Mouse (Mus musculus) hindbrain, embryonic 10.5 days (tissue): Measurements from ENCODE around the gene Mcu. TPM values are rescaled to one million over a fixed set of nuclear protein-coding genes. Genes with fewer than 3 reads are reported as not detected.

ENCODE experiments used
- DNase-seq: peaks from one replicate; pipeline ENCODE4 v3.0.0-alpha.2; 2017; ENCODE audit warnings: low spot score
- H3K27ac ChIP-seq: fragments of 300-500 bp; sonication (generic); 2 replicates; pipeline ENCODE4 v1.5.1; 2016; ENCODE audit warnings: mild to moderate bottlenecking, moderate library complexity
- H3K27me3 ChIP-seq: fragments of 300-500 bp; sonication (generic); 2 replicates; pipeline ENCODE4 v1.6.1; 2016; ENCODE audit warnings: mild to moderate bottlenecking; ENCODE audit not compliant: poor library complexity, insufficient read depth, severe bottlenecking
- H3K36me3 ChIP-seq: fragments of 300-500 bp; sonication (generic); 2 replicates; pipeline ENCODE4 v1.6.1; 2016; ENCODE audit warnings: mild to moderate bottlenecking, moderate library complexity
- H3K4me1 ChIP-seq: fragments of 300-500 bp; sonication (generic); replicated peaks from 2 replicates; pipeline ENCODE4 v1.6.1; 2016; ENCODE audit warnings: mild to moderate bottlenecking
- H3K4me3 ChIP-seq: fragments of 300-500 bp; sonication (generic); 2 replicates; pipeline ENCODE4 v1.5.1; 2016; ENCODE audit warnings: mild to moderate bottlenecking, moderate library complexity
- H3K9me3 ChIP-seq: fragments of 300-500 bp; sonication (generic); 2 replicates; pipeline ENCODE4 v1.6.1; 2016; ENCODE audit warnings: mild to moderate bottlenecking, moderate library complexity
- WGBS: fragments of 180-500 bp; shearing (Covaris S2); methylation state at CpG from one replicate; pipeline ENCODE4 v1.1.7; 2016; 5-methylcytosine and 5-hydroxymethylcytosine counted together
- polyA plus RNA-seq: library from polyadenylated mRNA; unstranded; fragments of >200 nt; fragmentation: Nextera tagmentation; extraction: Ambion mirVana; gene quantifications from 2 replicates; pipeline ENCODE4 v1.2.1, GENCODE M21; 2016

Gene Mcu
- polyA plus RNA-seq, result 18.6 and 19.2 TPM in 2 replicates

DNA sequence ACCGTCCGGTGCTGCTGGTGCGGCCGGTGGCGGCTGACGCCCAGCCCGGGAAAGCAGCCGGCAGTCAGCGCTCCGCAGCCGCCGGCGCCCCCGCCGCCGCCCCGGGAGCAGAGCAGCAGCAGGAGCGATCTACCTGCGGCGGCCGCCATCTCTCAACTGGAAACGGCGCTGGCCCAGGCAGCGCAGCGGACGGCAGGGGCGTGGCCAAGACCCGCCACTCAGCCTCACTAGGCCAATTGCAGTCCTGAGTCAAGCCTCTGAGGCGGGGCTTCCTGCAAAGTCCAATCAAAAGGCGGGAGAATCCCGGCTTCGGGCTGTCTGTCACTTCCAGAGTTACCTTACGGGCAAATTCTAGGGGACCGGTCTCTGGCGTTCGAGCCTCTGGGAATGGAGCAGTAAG is at the start of gene Mcu:
Gene Mcu (minus strand): TSS at position 171 of the 400 bp plus-strand sequence.
- H3K27me3 ChIP-seq, result peaks cover 6% of the 10 kb centered on the region; the same call in 1 of the 2 replicates
- H3K4me1 ChIP-seq, result peaks cover 24% of the 10 kb centered on the region
- peak; percentile 96 for DNase-seq
- no peaks in the 10 kb centered on the region for H3K9me3 ChIP-seq
- WGBS, result under 1% methylated on average over 35 of the region's 36 CpGs
- no peaks in the 10 kb centered on the region for H3K36me3 ChIP-seq
- H3K27ac ChIP-seq, result peak within 1 kb of the TSS; percentile 94
- peak within 1 kb of the TSS; percentile 92 for H3K4me3 ChIP-seq

GRCm38 (mm10) chr10:59665503-59666291 is 49.2 kb upstream of the Mcu start:
- H3K36me3 ChIP-seq, result no peaks in the 10 kb centered on the region
- no peaks in the 10 kb centered on the region for H3K4me1 ChIP-seq
- H3K27me3 ChIP-seq, result no peaks in the 10 kb centered on the region
- no peak overlapping the region for H3K4me3 ChIP-seq
- H3K27ac ChIP-seq, result no peak overlapping the region; the same call in 1 of the 2 replicates
- no peaks in the 10 kb centered on the region for H3K9me3 ChIP-seq
- WGBS, result 83% methylated on average over 13 of the region's 13 CpGs
- no peak for DNase-seq

DNA sequence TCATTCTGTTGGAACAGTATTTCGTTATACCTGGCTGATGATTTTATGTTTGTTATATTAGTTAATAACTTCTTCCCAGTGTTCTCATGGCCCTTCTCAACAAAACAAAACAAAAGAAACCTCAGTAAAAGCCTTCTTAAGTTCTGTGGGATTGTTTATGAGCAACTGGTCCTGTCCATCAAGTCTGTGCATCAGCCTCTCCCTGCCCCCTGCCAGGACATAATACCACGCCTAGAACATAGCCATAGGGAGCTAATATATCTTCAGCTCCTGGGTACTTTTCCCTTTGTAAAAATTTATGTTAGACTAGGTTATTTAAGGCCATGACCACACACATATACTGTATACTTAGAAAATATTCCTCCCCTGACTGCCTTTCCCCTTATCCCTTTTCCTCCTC is 48.3 kb upstream of the Mcu start:
- WGBS, result 82% methylated on average over 2 of the region's 2 CpGs
- H3K4me1 ChIP-seq, result no peaks in the 10 kb centered on the region
- H3K27ac ChIP-seq, result no peak overlapping the region
- DNase-seq, result no peak
- H3K36me3 ChIP-seq, result no peaks in the 10 kb centered on the region
- no peaks in the 10 kb centered on the region for H3K27me3 ChIP-seq
- 0 out of 2 replicates have a peak, but pooled peaks cover 3% of the 10 kb centered on the region for H3K9me3 ChIP-seq
- no peak overlapping the region for H3K4me3 ChIP-seq

DNA sequence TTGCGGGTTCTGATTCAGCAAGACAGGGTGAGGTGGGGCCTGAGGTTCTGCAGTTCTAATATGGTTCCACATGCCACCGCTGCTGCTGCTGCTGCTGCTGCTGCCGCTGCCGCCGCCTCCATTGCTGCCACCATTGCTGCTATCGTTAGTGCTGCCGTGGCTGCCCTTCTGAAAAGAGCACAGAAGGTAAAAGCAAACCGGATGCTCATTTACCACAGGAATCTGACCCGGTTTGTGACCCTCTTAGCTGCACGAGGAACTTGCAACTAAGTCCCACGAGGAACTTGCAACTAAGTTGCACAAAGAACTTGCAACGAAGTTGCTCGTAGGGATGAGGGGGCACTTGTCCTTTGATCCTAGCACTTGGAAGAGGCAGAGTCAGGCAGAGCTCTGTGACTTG is 40.3 kb upstream of the Mcu start:
- Histone ChIP-seq H3K27ac (no peak overlapping the region), H3K27me3 (no peaks in the 10 kb centered on the region), H3K4me1 (no peaks in the 10 kb centered on the region), H3K9me3 (0 out of 2 replicates have a peak, but pooled peaks cover 3% of the 10 kb centered on the region), H3K4me3 (no peak overlapping the region), H3K36me3 (no peaks in the 10 kb centered on the region)
- 82% methylated on average over 13 of the region's 13 CpGs for WGBS
- no peak for DNase-seq

DNA sequence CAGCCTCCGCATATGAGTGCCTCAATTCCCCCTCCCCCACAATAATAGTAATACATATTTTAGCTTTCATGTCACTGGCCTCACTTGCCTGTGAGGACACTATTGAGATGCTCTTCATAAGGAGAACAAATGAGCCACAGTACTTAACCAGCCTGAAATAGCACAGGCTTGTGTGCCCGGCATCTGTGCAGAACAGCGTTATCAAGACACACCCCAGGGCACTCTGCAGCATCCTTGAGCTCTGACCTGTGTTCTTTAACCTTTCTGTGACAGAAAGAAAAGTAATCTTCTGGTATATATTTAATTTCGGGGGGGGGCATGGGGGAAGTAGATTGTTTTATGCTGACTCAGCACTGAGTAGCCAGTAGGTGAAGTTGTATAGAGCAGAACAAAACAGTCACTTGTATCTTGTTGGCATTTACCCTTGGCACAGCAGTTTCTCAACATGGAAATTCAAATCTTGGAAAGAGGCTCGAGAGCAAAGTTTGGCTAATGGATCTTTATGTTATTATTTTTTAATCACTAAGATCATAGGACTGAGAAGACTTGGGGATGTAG is 30.4 kb upstream of the Mcu start:
- Histone ChIP-seq H3K4me1 (no peaks in the 10 kb centered on the region), H3K4me3 (no peak overlapping the region), H3K27me3 (no peaks in the 10 kb centered on the region), H3K36me3 (no peaks in the 10 kb centered on the region), H3K27ac (no peak overlapping the region), H3K9me3 (peaks cover 7% of the 10 kb centered on the region; the same call in 1 of the 2 replicates)
- no peak for DNase-seq
- WGBS, result 88% methylated on average over 5 of the region's 5 CpGs

DNA sequence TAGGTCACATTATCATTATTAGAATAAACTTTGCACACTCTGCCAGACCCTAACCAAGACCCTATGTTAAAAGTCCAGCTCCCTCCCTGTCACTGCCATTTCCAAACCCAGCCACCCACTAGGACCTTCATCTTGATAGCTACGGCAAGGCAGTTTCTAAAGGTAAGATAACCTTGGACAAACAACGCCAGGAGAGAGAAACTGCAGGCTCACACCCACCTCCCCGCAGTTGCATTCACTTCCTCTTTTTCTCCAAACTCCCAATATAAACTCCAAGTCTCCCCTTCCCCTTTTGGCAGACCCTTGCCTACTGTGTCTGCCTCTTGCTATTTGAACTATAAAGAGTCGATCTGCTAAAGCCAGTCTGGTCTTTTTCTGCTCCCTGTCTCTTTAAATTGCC is 28.7 kb upstream of the Mcu start:
- peaks cover 5% of the 10 kb centered on the region; the same call in 1 of the 2 replicates for H3K9me3 ChIP-seq
- no peaks in the 10 kb centered on the region for H3K27me3 ChIP-seq
- H3K36me3 ChIP-seq, result no peaks in the 10 kb centered on the region
- no peak overlapping the region for H3K4me3 ChIP-seq
- no peaks in the 10 kb centered on the region for H3K4me1 ChIP-seq
- no peak for DNase-seq
- 87% methylated on average over 4 of the region's 4 CpGs for WGBS
- no peak overlapping the region for H3K27ac ChIP-seq

DNA sequence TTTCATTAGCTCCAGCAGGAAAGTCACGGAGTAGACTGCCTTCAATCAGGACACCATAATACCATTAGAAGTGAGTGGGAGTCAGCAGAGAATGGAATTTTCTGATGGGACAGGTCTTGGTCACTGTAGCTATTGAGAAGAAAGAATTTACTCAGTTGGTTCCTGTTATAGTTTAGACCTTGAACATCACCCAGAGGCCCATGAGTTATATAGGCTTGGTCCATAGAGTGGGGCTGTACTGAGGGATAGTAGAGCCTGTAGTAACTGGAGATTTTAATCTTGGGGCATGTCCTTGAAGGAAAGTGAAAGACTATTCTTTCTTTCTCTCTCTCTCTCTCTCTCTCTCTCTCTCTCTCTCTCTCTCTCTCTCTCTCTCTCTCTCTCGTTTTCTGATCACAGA is 28.2 kb upstream of the Mcu start:
- 0 out of 2 replicates have a peak, but pooled peaks cover under 1% of the 10 kb centered on the region for H3K9me3 ChIP-seq
- H3K36me3 ChIP-seq, result no peaks in the 10 kb centered on the region
- no peak for DNase-seq
- no peaks in the 10 kb centered on the region for H3K4me1 ChIP-seq
- no peaks in the 10 kb centered on the region for H3K27me3 ChIP-seq
- whole genome bisulfite sequencing, result 81% methylated on average over 2 of the region's 2 CpGs
- H3K4me3 ChIP-seq, result no peak overlapping the region
- no peak overlapping the region for H3K27ac ChIP-seq

GRCm38 (mm10) chr10:59643645-59644044 is 27.2 kb upstream of the Mcu start:
- no peaks in the 10 kb centered on the region for H3K27me3 ChIP-seq
- no peak for DNase-seq
- H3K9me3 ChIP-seq, result no peaks in the 10 kb centered on the region
- WGBS, result 77% methylated on average over 9 of the region's 9 CpGs
- H3K4me1 ChIP-seq, result no peaks in the 10 kb centered on the region
- H3K4me3 ChIP-seq, result no peak overlapping the region
- H3K27ac ChIP-seq, result no peak overlapping the region
- no peaks in the 10 kb centered on the region for H3K36me3 ChIP-seq

DNA sequence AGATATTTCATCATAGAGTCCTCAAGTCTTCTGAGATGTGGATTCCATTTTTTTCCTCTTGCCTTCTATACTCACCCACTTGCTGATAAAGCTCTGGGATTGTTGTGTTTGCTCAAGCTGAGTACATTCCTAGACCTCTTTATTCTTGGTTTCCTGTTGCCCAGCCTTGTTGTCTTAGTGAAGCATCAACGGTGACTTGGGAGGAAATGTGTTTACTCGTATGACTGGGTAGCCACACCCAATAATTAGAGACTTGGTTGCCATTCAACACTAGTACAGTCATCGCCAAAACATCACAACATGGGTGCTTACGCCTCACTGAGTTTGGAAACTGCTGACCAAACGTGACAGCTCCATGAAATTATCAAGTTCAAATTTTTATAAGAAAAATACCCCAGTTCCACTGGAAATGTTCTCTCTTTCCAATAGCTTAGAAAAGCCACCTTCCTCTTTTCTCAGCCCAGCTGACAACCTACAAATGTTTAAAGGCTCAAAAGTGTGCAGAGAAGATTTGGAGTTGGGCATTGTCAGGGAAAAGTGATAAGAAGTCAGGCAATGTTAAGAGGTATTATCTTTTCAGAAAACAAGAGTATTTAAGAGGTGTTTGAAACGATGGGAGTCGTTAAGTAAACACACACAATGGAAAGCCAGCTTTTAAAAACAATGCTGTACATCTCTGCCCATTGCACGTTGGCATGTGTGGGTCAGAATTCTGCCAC is 26.3 kb upstream of the Mcu start:
- DNase-seq, result no peak

GRCm38 (mm10) chr10:59638576-59638975 is 22.1 kb upstream of the Mcu start:
- no peaks in the 10 kb centered on the region for H3K4me1 ChIP-seq
- WGBS, result 88% methylated on average over 6 of the region's 6 CpGs

More for the DNA sequence above, 26.3 kb upstream of the Mcu start:
- 86% methylated on average over 8 of the region's 8 CpGs for WGBS
- no peaks in the 10 kb centered on the region for H3K36me3 ChIP-seq
- no peak overlapping the region for H3K27ac ChIP-seq
- H3K9me3 ChIP-seq, result no peaks in the 10 kb centered on the region
- H3K27me3 ChIP-seq, result no peaks in the 10 kb centered on the region
- H3K4me3 ChIP-seq, result no peak overlapping the region
- no peaks in the 10 kb centered on the region for H3K4me1 ChIP-seq

GRCm38 (mm10) chr10:59637596-59638124 is 21.2 kb upstream of the Mcu start:
- Histone ChIP-seq H3K4me3 (no peak overlapping the region), H3K4me1 (no peaks in the 10 kb centered on the region), H3K27ac (no peak overlapping the region), H3K36me3 (no peaks in the 10 kb centered on the region), H3K27me3 (no peaks in the 10 kb centered on the region), H3K9me3 (no peaks in the 10 kb centered on the region)
- WGBS, result 85% methylated on average over 7 of the region's 7 CpGs
- DNase-seq, result no peak

More at GRCm38 (mm10) chr10:59638576-59638975, 22.1 kb upstream of the Mcu start:
- H3K36me3 ChIP-seq, result no peaks in the 10 kb centered on the region
- H3K27ac ChIP-seq, result no peak overlapping the region
- H3K27me3 ChIP-seq, result no peaks in the 10 kb centered on the region
- no peaks in the 10 kb centered on the region for H3K9me3 ChIP-seq
- no peak overlapping the region for H3K4me3 ChIP-seq
- no peak for DNase-seq

- Histone ChIP-seq H3K4me1 (no peaks in the 10 kb centered on the region), H3K4me3 (no peak overlapping the region), H3K9me3 (no peaks in the 10 kb centered on the region), H3K27ac (no peak overlapping the region), H3K36me3 (no peaks in the 10 kb centered on the region), H3K27me3 (no peaks in the 10 kb centered on the region)
- no peak for DNase-seq
- WGBS, result 84% methylated on average over 16 of the region's 16 CpGs
These were observed 20.4 kb upstream of the Mcu start for GRCm38 (mm10) chr10:59636751-59637533.
